Mouse (Mus musculus) retina, postnatal 7 days (tissue): ENCODE data around the gene Zar1.
"Not testable (repeated sequence)": the region's sequence is repeated elsewhere in the genome, so short reads cannot be mapped to it uniquely, and the experiment has no call there.

Experiments
- DNase-seq: peaks from one replicate; pipeline ENCODE4 v3.0.0-alpha.2; 2012; ENCODE audit warnings: low read depth, low spot score

Gene Zar1

GRCm38 (mm10) chr5:72580970-72581332 is at the start of gene Zar1:
TSS of gene Zar1 (minus strand) at chr5:72581254.
- not testable (repeated sequence) for DNase-seq

- DNase-seq = no peak
These were observed 49.0 kb upstream of the Zar1 start for GRCm38 (mm10) chr5:72630026-72630425.

GRCm38 (mm10) chr5:72621022-72621421 is 40.0 kb upstream of the Zar1 start:
- DNase-seq = no peak

- DNase-seq = no peak
These were observed 36.4 kb upstream of the Zar1 start for GRCm38 (mm10) chr5:72617413-72617812.

- no peak for DNase-seq
These were observed 22.1 kb upstream of the Zar1 start for GRCm38 (mm10) chr5:72603138-72603537.

- DNase-seq = no peak
These were observed 20.0 kb upstream of the Zar1 start for GRCm38 (mm10) chr5:72601006-72601405.

GRCm38 (mm10) chr5:72587192-72587681 is 6.2 kb upstream of the Zar1 start, which contains the start of gene Gm5868:
TSS of gene Gm5868 (minus strand) at chr5:72587551.
- DNase-seq = no peak

- not testable (repeated sequence) for DNase-seq
These were observed 5.7 kb upstream of the Zar1 start for GRCm38 (mm10) chr5:72586667-72587191.

- DNase-seq = not testable (repeated sequence)
These were observed 5.1 kb upstream of the Zar1 start for GRCm38 (mm10) chr5:72586122-72586521.

GRCm38 (mm10) chr5:72580088-72580969 is 725 bp downstream of the Zar1 start:
- DNase-seq = not testable (repeated sequence)

- DNase-seq = not testable (repeated sequence)
These were observed 1.5 kb downstream of the Zar1 start for GRCm38 (mm10) chr5:72579599-72579998.

GRCm38 (mm10) chr5:72565621-72566020 is 15.4 kb downstream of the Zar1 start:
- no peak for DNase-seq

- not testable (repeated sequence) for DNase-seq
These were observed 17.9 kb downstream of the Zar1 start for GRCm38 (mm10) chr5:72563183-72563582.

- DNase-seq = no peak
These were observed 20.0 kb downstream of the Zar1 start for GRCm38 (mm10) chr5:72560976-72561628.

GRCm38 (mm10) chr5:72559544-72560049 is 21.5 kb downstream of the Zar1 start, which contains the start of gene Nfxl1:
TSS of gene Nfxl1 (minus strand) at chr5:72559684.
- DNase-seq = peak; percentile 100

GRCm38 (mm10) chr5:72558716-72559526 is 22.1 kb downstream of the Zar1 start:
- DNase-seq = no peak

- no peak for DNase-seq
These were observed 24.8 kb downstream of the Zar1 start for GRCm38 (mm10) chr5:72556245-72556644.

GRCm38 (mm10) chr5:72551209-72551608 is 29.8 kb downstream of the Zar1 start:
- DNase-seq = no peak

GRCm38 (mm10) chr5:72528896-72529295 is 52.2 kb downstream of the Zar1 start:
- no peak for DNase-seq
